Mouse (Mus musculus): ENCODE results near the gene Ifit3b.
"Not testable (repeated sequence)": the region's sequence is repeated elsewhere in the genome, so short reads cannot be mapped to it uniquely, and the experiment has no call there.

Gene Ifit3b

GRCm38 (mm10) chr19:34607237-34608051, at the start of gene Ifit3b:
Ifit3b (plus strand) TSS chr19:34607970.
- DNase-seq (ENCODE audit: low spot score in 2 of 2): not testable (repeated sequence)

DNA sequence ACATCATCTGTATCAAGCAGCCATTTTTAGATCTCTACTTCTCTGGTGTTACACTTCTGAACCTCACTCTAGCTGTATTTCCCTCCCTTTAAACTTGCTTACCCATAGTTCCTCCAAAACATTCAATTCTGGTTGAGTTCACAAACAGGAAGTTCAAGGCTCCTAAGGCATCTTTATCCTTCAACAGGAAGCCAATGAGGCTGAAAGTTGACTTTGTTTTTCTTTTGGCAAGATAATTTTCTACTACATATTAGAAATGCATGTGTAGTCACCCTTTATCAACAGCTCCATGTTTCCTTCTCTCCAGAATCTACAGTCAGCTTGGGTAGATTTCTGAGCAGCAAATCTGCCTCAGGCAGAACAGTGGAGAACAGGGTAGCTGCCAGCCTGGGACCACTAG, 45.2 kb upstream of the Ifit3b start:
- no peak for DNase-seq (ENCODE audit: low spot score in 2 of 2)

DNA sequence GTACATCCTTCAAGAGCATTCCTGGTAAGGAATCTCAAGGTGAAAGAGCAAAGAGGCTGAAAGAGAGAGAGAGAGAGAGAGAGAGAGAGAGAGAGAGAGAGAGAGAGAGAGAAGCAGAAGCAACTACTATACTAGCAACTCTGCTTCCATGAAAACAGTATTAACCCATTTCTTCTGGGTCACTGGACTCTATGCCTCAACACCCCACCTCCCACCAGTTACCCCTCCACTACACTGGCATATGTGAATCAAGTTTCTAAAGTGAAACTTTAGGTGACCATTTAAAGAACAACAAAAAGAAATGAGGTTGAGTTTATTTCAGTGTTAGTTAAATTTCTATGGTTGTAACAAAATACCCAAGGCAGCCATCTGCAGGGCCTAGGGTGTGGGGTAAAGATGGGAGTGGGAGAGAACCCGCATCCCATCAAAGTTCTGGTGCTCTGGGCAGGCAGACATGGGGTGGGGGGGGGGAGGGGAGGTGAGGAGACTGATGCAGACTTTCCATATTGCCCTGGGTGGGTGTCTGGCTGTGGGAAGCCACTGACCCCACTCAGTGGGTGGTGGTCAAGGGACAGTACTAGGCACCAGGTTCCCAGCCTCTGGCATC, 41.5 kb upstream of the Ifit3b start:
- no peak for DNase-seq (ENCODE audit: low spot score in 2 of 2)

- DNase-seq (ENCODE audit: low spot score in 2 of 2): no peak
Measured at GRCm38 (mm10) chr19:34568988-34569895, 38.5 kb upstream of the Ifit3b start.

DNA sequence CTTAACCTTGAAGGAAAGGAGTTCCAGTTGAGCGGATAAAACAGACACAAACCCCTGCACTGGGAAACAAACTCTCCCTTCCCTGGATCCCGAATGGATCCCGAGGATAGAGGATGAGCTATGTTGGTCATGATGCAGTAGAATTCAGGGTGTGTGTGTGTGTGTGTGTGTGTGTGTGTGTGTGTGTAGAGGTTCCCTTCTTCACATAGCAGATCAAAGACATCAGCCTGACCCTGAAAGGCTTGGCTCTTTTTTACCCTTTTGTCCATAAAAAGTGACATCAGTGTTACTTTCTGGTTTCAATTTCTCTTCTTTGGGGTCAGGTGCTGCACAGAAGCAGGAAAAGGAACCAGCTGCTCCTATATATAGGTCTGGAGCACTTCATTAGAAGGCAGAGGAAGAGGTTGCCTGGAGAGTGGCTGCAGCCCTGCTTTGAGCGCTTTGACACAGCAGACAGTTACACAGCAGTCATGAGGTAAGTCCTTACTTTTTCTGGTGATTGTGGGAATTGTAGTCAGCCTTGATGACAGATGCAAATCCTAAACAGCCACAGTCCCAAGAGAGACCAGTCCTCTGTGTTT, 37.8 kb upstream of the Ifit3b start:
- no peak for DNase-seq (ENCODE audit: low spot score in 2 of 2)

DNA sequence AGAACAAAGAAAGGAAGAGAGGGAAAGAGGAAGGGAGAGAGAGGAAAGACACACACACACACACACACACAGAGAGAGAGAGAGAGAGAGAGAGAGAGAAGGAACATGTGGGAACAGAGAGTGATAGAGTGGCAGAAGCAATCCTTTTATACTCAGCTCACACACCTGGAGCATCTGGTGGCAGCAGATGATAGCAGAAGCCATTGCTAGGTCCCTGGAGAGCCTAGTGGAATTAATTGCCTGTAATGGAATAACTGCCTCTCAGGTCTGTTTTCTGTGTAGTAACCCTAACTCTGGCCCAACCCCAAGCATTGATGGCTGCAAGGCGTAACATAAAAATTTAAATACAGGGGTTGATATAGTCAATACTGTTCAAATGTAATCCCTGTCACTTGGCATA, 36.7 kb upstream of the Ifit3b start:
- no peak for DNase-seq (ENCODE audit: low spot score in 2 of 2)

DNA sequence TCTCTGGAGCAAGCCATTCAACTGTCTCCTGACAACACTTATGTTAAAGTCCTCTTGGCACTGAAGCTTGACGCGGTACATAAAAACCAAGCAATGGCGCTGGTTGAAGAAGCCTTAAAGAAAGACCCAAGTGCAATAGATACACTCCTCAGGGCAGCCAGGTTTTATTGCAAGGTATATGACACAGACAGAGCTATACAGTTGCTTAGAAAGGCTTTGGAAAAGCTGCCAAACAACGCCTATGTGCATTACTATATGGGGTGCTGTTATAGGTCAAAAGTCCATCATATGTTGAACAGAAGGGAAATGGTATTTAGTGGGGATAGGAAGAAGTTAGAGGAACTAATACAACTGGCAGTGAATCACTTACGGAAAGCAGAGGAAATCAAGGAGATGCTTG, 34.1 kb upstream of the Ifit3b start:
- no peak for DNase-seq (ENCODE audit: low spot score in 2 of 2)

DNA sequence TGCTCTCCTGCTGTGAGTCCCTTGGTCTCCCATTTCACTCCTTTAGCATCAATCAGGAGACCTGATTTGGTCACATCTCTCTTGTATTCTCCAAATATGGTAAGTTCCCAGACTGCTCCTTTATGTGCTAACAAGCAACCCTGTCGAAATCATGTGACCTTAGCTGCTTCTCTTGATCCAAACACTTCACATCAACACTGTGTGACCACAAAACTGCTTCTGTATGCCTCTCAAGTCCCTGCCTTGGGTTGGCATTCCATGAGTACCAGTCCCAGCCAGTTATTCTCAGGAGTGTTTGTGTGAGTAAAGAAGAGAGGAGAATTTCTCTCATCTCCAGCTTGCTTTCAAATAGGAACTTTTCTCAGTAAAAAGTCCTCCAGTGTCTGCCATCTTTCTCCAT, 30.6 kb upstream of the Ifit3b start:
- DNase-seq (ENCODE audit: low spot score in 2 of 2): no peak

DNA sequence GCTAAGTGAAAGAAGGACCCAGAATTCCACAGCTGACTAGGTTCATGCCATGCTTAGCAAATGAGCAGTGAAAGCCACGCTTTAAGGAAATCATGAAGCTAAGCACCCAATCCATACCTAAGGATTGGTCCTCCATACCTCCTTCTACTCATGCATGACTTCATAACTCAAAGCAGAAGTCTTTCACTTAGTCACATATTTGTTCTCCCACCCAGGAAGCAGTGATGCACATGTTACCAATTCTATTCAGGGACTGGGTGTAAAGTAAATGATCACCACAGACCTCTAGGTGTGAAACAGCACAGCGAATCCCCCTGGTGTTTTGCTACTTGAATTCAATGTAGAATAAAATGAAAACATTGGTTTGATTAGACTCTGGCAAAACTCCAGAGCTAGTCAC, 25.1 kb upstream of the Ifit3b start:
- not testable (repeated sequence) for DNase-seq (ENCODE audit: low spot score in 2 of 2)

DNA sequence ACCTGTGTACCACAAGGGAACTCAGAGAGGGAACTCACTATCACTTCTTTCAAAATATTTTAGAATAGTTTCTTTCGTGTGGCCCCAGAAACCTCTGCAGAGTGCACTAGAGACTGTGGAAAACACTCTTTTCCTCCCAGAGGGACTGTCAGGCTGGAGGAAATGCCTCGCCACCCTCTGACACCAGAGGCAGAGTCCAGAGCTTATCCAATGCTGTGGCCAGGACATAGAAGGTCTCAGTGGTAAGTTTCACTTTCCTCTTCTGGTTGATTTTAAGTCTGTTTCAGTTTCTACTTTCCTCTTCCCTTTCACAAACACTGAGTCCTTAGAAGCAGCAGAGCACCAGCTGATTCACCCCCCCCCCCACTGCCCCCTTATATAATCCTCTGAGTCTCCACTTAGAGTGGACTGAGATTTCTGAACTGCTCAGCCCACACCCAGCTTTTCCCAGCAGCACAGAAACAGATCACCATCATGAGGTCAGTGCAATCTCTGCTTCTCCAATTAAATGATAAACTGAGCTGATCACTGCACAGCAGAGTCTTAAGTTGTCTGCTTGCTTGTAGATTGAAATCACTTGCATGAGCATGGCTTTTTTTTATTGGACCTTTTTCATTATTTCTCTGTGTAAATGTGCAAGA, 24.5 kb upstream of the Ifit3b start, which contains the start of gene Ifit3:
Gene Ifit3 (plus strand): TSS at position 406 of the 641 bp plus-strand sequence.
- DNase-seq (ENCODE audit: low spot score in 2 of 2): not testable (repeated sequence)

DNA sequence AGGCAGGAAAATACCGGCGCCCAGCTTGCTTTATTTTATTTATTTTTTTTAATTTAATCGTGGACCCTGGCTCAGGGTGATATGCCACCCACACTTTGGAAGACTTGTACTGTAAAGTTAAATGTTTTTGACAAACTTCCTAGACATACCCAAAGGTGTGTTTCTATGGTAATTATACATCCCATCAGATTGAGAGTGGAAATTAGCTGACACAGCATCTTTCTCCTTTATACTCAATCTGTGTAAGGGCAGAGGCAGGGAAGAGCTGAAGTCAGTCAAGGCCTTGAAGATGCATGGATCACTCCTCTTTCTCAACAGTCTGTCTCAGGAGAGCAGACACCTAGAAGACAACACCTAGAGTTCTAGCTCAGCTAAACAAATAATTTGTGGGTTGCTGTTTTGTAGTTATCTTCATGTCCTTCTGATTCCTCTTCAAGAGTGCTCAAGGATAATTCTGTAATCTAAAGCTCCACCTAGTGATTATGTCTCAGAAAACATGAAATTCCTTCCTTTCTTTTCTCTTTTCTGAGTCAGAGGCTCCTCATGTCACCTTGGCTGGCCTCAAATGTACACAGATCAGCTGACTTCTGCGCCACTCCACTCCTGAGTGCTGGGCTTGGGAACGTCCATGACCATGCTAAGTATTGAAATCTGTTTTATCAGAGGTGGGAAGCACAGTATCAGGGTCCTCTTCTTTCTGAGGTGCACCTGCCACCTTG, 21.9 kb upstream of the Ifit3b start:
- not testable (repeated sequence) for DNase-seq (ENCODE audit: low spot score in 2 of 2)

- not testable (repeated sequence) for DNase-seq (ENCODE audit: low spot score in 2 of 2)
Measured at GRCm38 (mm10) chr19:34587898-34588692, 19.7 kb upstream of the Ifit3b start.

DNA sequence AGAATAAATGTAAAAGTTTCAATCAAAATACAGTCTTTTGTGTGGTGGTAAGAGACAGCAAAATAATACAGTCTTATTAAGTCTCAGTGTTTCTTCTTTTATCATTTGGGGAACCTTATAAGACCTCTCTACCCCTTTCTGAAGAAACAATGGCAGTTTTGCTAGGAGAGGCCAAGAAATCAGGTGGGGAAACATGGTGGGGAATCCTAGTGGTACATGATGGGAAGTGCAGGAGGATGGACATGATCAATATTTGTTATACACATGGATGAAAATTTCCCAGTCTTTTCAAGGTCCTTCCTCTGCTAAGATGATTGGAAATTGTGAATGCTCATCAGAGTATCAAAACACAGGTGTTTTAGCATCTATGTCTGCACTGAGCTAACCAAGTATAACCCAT, 18.8 kb upstream of the Ifit3b start:
- DNase-seq (ENCODE audit: low spot score in 2 of 2): no peak

DNA sequence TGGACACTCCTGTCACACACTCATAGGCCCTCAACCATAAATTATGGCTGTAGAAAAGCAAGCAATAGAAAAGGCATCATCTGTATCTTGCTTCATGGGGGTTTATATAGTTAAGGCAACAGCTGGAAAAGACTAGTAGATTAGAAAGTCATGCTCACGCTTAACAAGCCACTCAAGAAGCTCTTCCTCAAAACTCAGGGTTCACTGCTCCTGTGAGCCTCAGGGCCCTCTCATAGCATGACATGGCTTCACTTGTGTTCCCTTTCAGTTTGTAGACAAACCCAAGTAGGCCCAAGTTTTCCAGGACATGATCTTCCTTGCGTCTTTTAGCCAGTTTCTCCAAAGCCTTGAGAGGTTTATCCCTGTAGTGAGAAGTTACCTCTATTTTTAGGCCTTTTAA, 14.3 kb upstream of the Ifit3b start:
- DNase-seq (ENCODE audit: low spot score in 2 of 2): no peak

DNA sequence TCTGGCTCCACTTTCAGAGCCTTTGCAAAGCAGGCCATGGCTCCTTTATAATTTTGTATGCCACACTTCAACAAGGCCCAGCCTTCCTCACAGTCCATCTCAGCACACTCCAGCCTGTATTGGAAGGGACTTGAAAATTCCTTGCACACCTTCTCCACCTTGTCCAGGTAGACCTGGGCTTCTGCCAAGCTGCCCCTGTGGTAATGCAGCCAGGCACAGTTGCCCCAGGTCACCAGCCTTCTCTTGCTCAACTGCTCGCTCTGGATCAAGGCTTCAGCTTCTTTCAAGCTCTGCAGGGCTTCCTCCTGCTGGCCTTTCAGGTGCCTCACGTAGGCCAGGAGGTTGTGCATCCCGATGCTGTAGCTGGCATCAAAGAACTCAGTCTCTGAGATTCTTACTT, 13.2 kb upstream of the Ifit3b start:
- DNase-seq (ENCODE audit: low spot score in 2 of 2): not testable (repeated sequence)

- no peak for DNase-seq (ENCODE audit: low spot score in 2 of 2)
Measured at GRCm38 (mm10) chr19:34596811-34597210, 11.0 kb upstream of the Ifit3b start.

DNA sequence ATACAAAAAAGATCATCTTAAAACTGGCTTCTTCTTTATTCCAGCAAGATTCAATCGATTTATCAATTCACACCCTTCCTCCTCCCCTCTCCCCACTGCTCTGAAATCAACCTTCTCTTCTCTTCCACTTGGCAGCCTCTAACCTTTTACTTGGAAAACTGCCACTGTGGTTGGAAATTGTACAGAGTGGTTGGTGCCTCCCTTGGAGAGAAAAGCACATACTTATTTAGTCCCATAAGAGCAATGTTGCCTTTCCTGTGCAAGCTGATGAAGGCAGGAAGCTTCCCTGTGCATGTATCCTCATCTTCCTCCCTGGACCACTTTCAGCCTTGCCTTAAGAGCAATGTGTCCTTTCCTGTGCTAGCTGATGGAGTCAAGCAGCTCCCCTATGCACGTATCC, 9.4 kb upstream of the Ifit3b start:
- peak in 1 of 2 experiments; percentile 46 for DNase-seq (ENCODE audit: low spot score in 2 of 2)

- not testable (repeated sequence) for DNase-seq (ENCODE audit: low spot score in 2 of 2)
Measured at GRCm38 (mm10) chr19:34599250-34599649, 8.5 kb upstream of the Ifit3b start.

DNA sequence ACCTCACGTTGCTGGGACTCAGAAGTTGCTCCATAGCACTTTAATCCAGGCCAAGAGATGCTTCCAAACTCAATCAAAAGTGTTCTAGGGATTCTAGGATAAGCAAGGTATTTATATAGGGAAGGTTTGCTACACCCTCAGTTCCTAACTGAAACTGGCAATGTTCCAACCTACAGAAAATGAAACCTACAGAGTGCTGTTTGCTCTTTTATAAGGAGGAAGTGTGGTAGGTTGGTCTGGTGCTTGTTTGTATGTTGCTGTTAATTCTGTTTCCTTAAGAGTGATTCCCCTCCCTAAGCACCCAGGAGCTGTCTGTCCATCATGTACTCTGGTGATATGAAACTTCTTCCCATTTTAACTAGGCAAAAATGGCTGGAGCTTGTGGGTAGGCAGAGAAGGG, 5.9 kb upstream of the Ifit3b start, which contains the start of gene Ifit1bl1:
Gene Ifit1bl1 (minus strand): TSS at position 69 of the 400 bp plus-strand sequence.
- DNase-seq (ENCODE audit: low spot score in 2 of 2): not testable (repeated sequence)

GRCm38 (mm10) chr19:34605472-34605871, 2.3 kb upstream of the Ifit3b start:
- DNase-seq (ENCODE audit: low spot score in 2 of 2): no peak
